Comparison of ENCODE assay signal across 1 mouse cellular context in the genomic region with DNA sequence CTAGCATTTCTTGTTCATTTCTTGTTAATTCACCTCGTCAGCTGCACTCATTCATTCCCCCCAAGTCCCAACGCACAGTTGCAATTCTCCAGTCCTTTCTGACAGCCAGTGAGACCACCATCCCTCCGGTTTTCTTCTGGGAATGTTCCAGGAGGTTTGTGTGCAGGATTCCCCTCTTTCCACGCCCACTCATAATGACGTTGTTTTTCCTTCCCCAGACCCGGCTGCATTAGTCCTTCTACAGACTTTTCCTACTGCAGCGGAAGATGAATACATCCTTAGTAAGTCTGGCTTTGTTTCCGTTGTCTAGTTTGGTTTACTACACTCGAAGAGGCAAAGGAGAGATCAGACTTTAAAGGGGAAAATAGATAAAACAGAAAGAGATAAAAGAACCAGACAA.
TF ChIP-seq lines count a peak whose summit lies in the region.

No protein-coding gene starts in this region.

TF ChIP-seq in C2C12, 6 proteins besides CTCF, POLR2A, EP300 and RAD21:
- TF ChIP-seq CEBPB (IDR thresholded peaks at IDR 0.05; ENCODE audit: low read depth) (no peak), MYOD1 (IDR thresholded peaks at IDR 0.05; ENCODE audit: control insufficient read depth, insufficient read length, low read depth) (no peak), MAX (IDR thresholded peaks at IDR 0.05) (no peak), USF1 (IDR thresholded peaks at IDR 0.05; ENCODE audit: low read depth) (no peak), FOSL1 (IDR thresholded peaks at IDR 0.05; ENCODE audit: insufficient read depth, low read length, poor library complexity, severe bottlenecking) (no peak), MYOG (IDR thresholded peaks at IDR 0.05; ENCODE audit: control insufficient read depth, extremely low read depth, insufficient read length) (no peak)
